ENCODE assay signal across 8 mouse cellular contexts in the genomic region with DNA sequence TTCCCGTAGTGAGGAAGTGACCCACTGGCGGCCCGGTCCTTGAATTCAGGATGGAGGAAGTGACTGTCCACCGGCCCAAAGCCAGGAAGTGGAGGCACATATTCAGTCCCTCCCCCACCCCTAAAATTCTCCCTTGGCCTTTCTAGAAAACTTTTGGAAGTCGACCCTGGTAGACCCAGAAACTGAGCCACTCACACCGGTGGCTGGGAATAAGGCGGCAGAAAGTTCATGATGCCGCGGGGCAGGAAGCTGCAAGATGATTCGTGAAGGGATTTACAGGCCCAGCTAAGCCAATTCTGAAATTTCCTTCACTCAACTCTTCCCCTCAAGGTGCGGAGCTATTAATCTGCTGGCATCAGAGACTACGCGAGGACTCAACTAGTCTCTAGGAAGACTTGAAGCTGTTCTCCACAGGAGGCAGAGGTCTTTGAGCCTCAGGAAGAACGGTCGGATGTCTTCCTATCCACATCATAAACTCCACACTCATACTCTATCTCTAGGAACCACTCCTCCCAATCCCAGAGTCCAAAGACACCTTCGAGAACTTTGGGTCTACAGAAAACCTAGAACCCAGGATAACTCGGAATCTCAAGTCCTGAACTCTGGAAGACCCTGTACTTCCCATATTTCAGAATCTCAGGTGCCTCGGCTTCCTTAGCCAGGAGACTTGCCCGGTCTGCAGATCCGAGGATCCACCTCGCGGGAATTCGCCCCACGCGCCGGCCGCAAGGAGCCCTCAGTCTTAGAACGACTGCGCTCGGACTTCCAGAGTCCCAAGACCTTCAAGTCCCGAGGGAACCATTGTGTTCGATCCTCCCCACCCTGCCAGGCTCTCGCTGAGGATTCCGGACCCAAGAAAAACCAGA. TPM values are rescaled to one million over a fixed set of nuclear protein-coding genes. Genes with fewer than 3 reads are reported as not detected.
A peak's percentile ranks its signal among the peaks of the same experiment; 100 is the strongest.
DNase-seq lines count a peak whose midpoint lies in the region; ATAC-seq and TF ChIP-seq lines count a peak whose summit lies in the region.

No protein-coding gene starts in this region.

- no peaks in the 10 kb centered on the region for H3K9me3 ChIP-seq in embryonic facial prominence, embryonic 10.5 days
- no peaks in the 10 kb centered on the region for H3K9me3 ChIP-seq in limb, embryonic 14.5 days (ENCODE audit: control insufficient read depth, low read length)
- H3K9me3 ChIP-seq in midbrain, postnatal 0 days (ENCODE audit: low read length): no peaks in the 10 kb centered on the region

- no peak for TF ChIP-seq POLR2A in limb, embryonic 14.5 days (IDR thresholded peaks at IDR 0.05; ENCODE audit: borderline replicate concordance, extremely low read depth, insufficient read depth, insufficient read length)

- no peak for TF ChIP-seq CTCF in layer of hippocampus, adult 2 months (conservative IDR thresholded peaks at IDR 0.05)
- TF ChIP-seq CTCF in midbrain, postnatal 0 days (IDR thresholded peaks at IDR 0.05): no peak

- no peak for DNase-seq in layer of hippocampus, adult 2 months (ENCODE audit: low spot score in 2 of 2)
- no peak for DNase-seq in layer of hippocampus, postnatal 14 days (ENCODE audit: low spot score in 2 of 2)
- peak; percentile 32 for DNase-seq in embryonic facial prominence, embryonic 10.5 days (ENCODE audit: low spot score)
- peak; percentile 18 to 30 for DNase-seq in heart, postnatal 10 days
- DNase-seq in limb, embryonic 14.5 days (ENCODE audit: low spot score): no peak
- peak; percentile 3 for DNase-seq in midbrain, postnatal 0 days (ENCODE audit: low spot score)
- no peak for DNase-seq in left cerebral cortex, postnatal 4 days
- DNase-seq in gastrocnemius, adult 18-20 months (ENCODE audit: low spot score): no peak

- H3K27ac ChIP-seq in layer of hippocampus, adult 2 months: peak overlapping the region; percentile 79
- peak overlapping the region; percentile 87 for H3K27ac ChIP-seq in embryonic facial prominence, embryonic 10.5 days (replicated peaks)
- H3K27ac ChIP-seq in limb, embryonic 14.5 days (replicated peaks; ENCODE audit: low read depth, low read length): peak overlapping the region; percentile 30; the same call in 1 of the 2 replicates
- peak overlapping the region; percentile 62; the same call in 1 of the 2 replicates for H3K27ac ChIP-seq in midbrain, postnatal 0 days (ENCODE audit: low read depth, low read length)

- H3K27me3 ChIP-seq in embryonic facial prominence, embryonic 10.5 days (replicated peaks; ENCODE audit: low read depth, poor library complexity, severe bottlenecking): no peaks in the 10 kb centered on the region
- no peaks in the 10 kb centered on the region for H3K27me3 ChIP-seq in limb, embryonic 14.5 days (ENCODE audit: control insufficient read depth, insufficient read depth, low read length)
- no peaks in the 10 kb centered on the region for H3K27me3 ChIP-seq in midbrain, postnatal 0 days (ENCODE audit: insufficient read depth, low read length)

- no peaks in the 10 kb centered on the region for H3K36me3 ChIP-seq in embryonic facial prominence, embryonic 10.5 days (replicated peaks)
- H3K36me3 ChIP-seq in limb, embryonic 14.5 days (ENCODE audit: control insufficient read depth, insufficient read depth, low read length): no peaks in the 10 kb centered on the region
- no peaks in the 10 kb centered on the region for H3K36me3 ChIP-seq in midbrain, postnatal 0 days (ENCODE audit: insufficient read depth, low read length)

- peak overlapping the region; percentile 64 for H3K4me3 ChIP-seq in layer of hippocampus, adult 2 months
- peak overlapping the region; percentile 84 for H3K4me3 ChIP-seq in embryonic facial prominence, embryonic 10.5 days
- peak overlapping the region; percentile 76 for H3K4me3 ChIP-seq in limb, embryonic 14.5 days (replicated peaks; ENCODE audit: low read length)
- H3K4me3 ChIP-seq in midbrain, postnatal 0 days (ENCODE audit: low read depth, low read length): peak overlapping the region; percentile 62

- no peak for ATAC-seq in limb, embryonic 14.5 days (ENCODE audit: low FRiP score, low read depth)
- ATAC-seq in midbrain, postnatal 0 days (ENCODE audit: low FRiP score): no peak; the same call in 1 of the 2 replicates

- peak overlapping the region; percentile 76 for H3K9ac ChIP-seq in limb, embryonic 14.5 days (ENCODE audit: low read depth, low read length, severe bottlenecking)
- peak overlapping the region; percentile 84 for H3K9ac ChIP-seq in midbrain, postnatal 0 days (replicated peaks; ENCODE audit: low read length, poor library complexity, severe bottlenecking)

- peaks cover 15% of the 10 kb centered on the region for H3K4me1 ChIP-seq in embryonic facial prominence, embryonic 10.5 days
- H3K4me1 ChIP-seq in limb, embryonic 14.5 days (ENCODE audit: control insufficient read depth, insufficient read depth, low read length): peaks cover 7% of the 10 kb centered on the region
- H3K4me1 ChIP-seq in midbrain, postnatal 0 days (ENCODE audit: insufficient read depth, low read length): no peaks in the 10 kb centered on the region

- intact Hi-C loops in heart, postnatal 10 days (cut with DNase I): loop anchor here (2.0 kb wide), 2 partner anchors 44 to 62 kb away; a partner anchor contains a TSS
- intact Hi-C loops in left cerebral cortex, postnatal 4 days (cut with DNase I): no loop called here

- H3K4me2 ChIP-seq in limb, embryonic 14.5 days (replicated peaks; ENCODE audit: low read depth, low read length, severe bottlenecking): peak overlapping the region; percentile 70
- H3K4me2 ChIP-seq in midbrain, postnatal 0 days (ENCODE audit: low read depth, low read length, poor library complexity, severe bottlenecking): peak overlapping the region; percentile 79

- WGBS in embryonic facial prominence, embryonic 10.5 days: 6% methylated on average over 34 of the region's 34 CpGs
- 6% methylated on average over 34 of the region's 34 CpGs for WGBS in limb, embryonic 14.5 days
- WGBS in midbrain, postnatal 0 days: 9% methylated on average over 34 of the region's 34 CpGs

RNA-seq across cellular contexts. Expression of a gene that starts 0.6 kb away (rescaled TPM):
- 100 to 1,000 TPM in 1 of 2 experiments, 10 to 100 TPM in 1; 97.6 to 117 TPM for total RNA-seq in layer of hippocampus, adult 2 months (2021)
- 100 to 1,000 TPM in 1 of 2 experiments, 10 to 100 TPM in 1; 98.7 to 113 TPM for total RNA-seq in layer of hippocampus, postnatal 14 days (2021)
- 57.9 and 60.5 TPM in 2 replicates for polyA plus RNA-seq in embryonic facial prominence, embryonic 10.5 days (2016; fragmentation: Nextera tagmentation; extraction: Ambion mirVana)
- total RNA-seq in heart, postnatal 10 days (2021): 10 to 100 TPM; 25.2 to 27.7 TPM
- polyA plus RNA-seq in limb, embryonic 14.5 days (2012; rRNA removed): 89.5 and 91.1 TPM in 2 replicates
- 93.5 TPM in 2 replicates for polyA plus RNA-seq in limb, embryonic 14.5 days (2014; fragmentation: Nextera tagmentation; extraction: Ambion mirVana)
- 250 and 290 TPM in 2 replicates for total RNA-seq in midbrain, postnatal 0 days (2014; rRNA removed)
- polyA plus RNA-seq in midbrain, postnatal 0 days (2015; fragmentation: Nextera tagmentation; extraction: Ambion mirVana): 134 and 149 TPM in 2 replicates
- total RNA-seq in left cerebral cortex, postnatal 4 days (2021): 100 to 1,000 TPM; 135 to 140 TPM
- total RNA-seq in gastrocnemius, adult 18-20 months (2021): 10 to 100 TPM; 10.4 to 12.1 TPM

RNA-seq across cellular contexts. Expression of a gene that starts 43.8 kb away (rescaled TPM):
- 10 to 100 TPM; 26.6 to 29.1 TPM for total RNA-seq in layer of hippocampus, adult 2 months (2021)
- 10 to 100 TPM; 22.9 to 24.9 TPM for total RNA-seq in layer of hippocampus, postnatal 14 days (2021)
- polyA plus RNA-seq in embryonic facial prominence, embryonic 10.5 days (2016; fragmentation: Nextera tagmentation; extraction: Ambion mirVana): 37.6 and 40.2 TPM in 2 replicates
- total RNA-seq in heart, postnatal 10 days (2021): 10 to 100 TPM; 27.9 to 28.0 TPM
- polyA plus RNA-seq in limb, embryonic 14.5 days (2012; rRNA removed): 33.4 and 37.7 TPM in 2 replicates
- polyA plus RNA-seq in limb, embryonic 14.5 days (2014; fragmentation: Nextera tagmentation; extraction: Ambion mirVana): 41.6 and 45.4 TPM in 2 replicates
- 43.6 and 46.8 TPM in 2 replicates for total RNA-seq in midbrain, postnatal 0 days (2014; rRNA removed)
- polyA plus RNA-seq in midbrain, postnatal 0 days (2015; fragmentation: Nextera tagmentation; extraction: Ambion mirVana): 36.9 and 39.6 TPM in 2 replicates
- total RNA-seq in left cerebral cortex, postnatal 4 days (2021): 10 to 100 TPM; 23.5 to 24.7 TPM
- 10 to 100 TPM; 14.4 to 19.0 TPM for total RNA-seq in gastrocnemius, adult 18-20 months (2021)

Comparison
In these comparisons a context has a peak if more than half of its experiments do, and no peak if none do; other contexts are left out.
1. DNase-seq: peak in embryonic facial prominence, embryonic 10.5 days (single experiment), heart, postnatal 10 days (2 of 2) and midbrain, postnatal 0 days (single experiment); none in layer of hippocampus, adult 2 months (0 of 2), layer of hippocampus, postnatal 14 days (0 of 2), limb, embryonic 14.5 days (single experiment), left cerebral cortex, postnatal 4 days (single experiment) and gastrocnemius, adult 18-20 months (single experiment).
2. H3K27ac ChIP-seq: peak in every context shown above with its lines; median percentile 87 in embryonic facial prominence, embryonic 10.5 days; 79 in layer of hippocampus, adult 2 months; 62 in midbrain, postnatal 0 days; 30 in limb, embryonic 14.5 days.
3. Peak in every context shown above with its lines, with median percentiles within 50 percentile points of each other: H3K4me3 ChIP-seq.